Mouse (Mus musculus) intestine, embryonic 16.5 days (tissue): ENCODE measurements around the gene Dytn. TPM values are rescaled to one million over a fixed set of nuclear protein-coding genes. Genes with fewer than 3 reads are reported as not detected.

ENCODE experiments used
- ATAC-seq: fragments of 200-750 bp; cut with Nextera tagmentation; 2 replicates; pipeline ENCODE4 v1.8.0; 2017; ENCODE audit warnings: moderate TSS enrichment, moderate library complexity
- H3K27ac ChIP-seq: fragments of 300-500 bp; sonication (generic); 2 replicates; pipeline ENCODE4 v1.5.1; 2014; ENCODE audit warnings: mild to moderate bottlenecking, low read length
- H3K27me3 ChIP-seq: fragments of 300-500 bp; sonication (generic); replicated peaks from 2 replicates; pipeline ENCODE4 v1.6.1; 2014; ENCODE audit warnings: low read length, control low read depth, mixed read lengths; ENCODE audit not compliant: control insufficient read depth, insufficient read depth
- H3K36me3 ChIP-seq: fragments of 300-500 bp; sonication (generic); 2 replicates; pipeline ENCODE4 v1.6.1; 2014; ENCODE audit warnings: low read length, control low read depth; ENCODE audit not compliant: control insufficient read depth, insufficient read depth
- H3K4me1 ChIP-seq: fragments of 300-500 bp; sonication (generic); 2 replicates; pipeline ENCODE4 v1.6.1; 2014; ENCODE audit warnings: low read length, control low read depth, mixed read lengths; ENCODE audit not compliant: control insufficient read depth, insufficient read depth
- H3K4me2 ChIP-seq: fragments of 300-500 bp; sonication (generic); 2 replicates; pipeline ENCODE4 v1.6.1; 2014; ENCODE audit warnings: low read depth, low read length, control low read depth
- H3K4me3 ChIP-seq: fragments of 300-500 bp; sonication (generic); 2 replicates; pipeline ENCODE4 v1.5.1; 2014; ENCODE audit warnings: mild to moderate bottlenecking, low read length
- H3K9ac ChIP-seq: fragments of 300-500 bp; sonication (generic); 2 replicates; pipeline ENCODE4 v1.6.1; 2014; ENCODE audit warnings: low read depth, low read length
- H3K9me3 ChIP-seq: fragments of 300-500 bp; sonication (generic); 2 replicates; pipeline ENCODE4 v1.6.1; 2016; ENCODE audit warnings: low read length, control low read depth; ENCODE audit not compliant: control insufficient read depth
- WGBS: fragments of 180-500 bp; shearing (Covaris S2); extraction: QIAGEN DNeasy Blood & Tissue Kit; methylation state at CpG from one replicate; pipeline ENCODE4 v1.1.7; 2014; 5-methylcytosine and 5-hydroxymethylcytosine counted together
- polyA plus RNA-seq: library from polyadenylated mRNA; unstranded; fragments of >200 nt; fragmentation: Nextera tagmentation; extraction: Ambion mirVana; gene quantifications from 2 replicates; pipeline ENCODE4 v1.2.1, GENCODE M21; 2015

Dytn gene
- not detected in 2 replicates for polyA plus RNA-seq

DNA sequence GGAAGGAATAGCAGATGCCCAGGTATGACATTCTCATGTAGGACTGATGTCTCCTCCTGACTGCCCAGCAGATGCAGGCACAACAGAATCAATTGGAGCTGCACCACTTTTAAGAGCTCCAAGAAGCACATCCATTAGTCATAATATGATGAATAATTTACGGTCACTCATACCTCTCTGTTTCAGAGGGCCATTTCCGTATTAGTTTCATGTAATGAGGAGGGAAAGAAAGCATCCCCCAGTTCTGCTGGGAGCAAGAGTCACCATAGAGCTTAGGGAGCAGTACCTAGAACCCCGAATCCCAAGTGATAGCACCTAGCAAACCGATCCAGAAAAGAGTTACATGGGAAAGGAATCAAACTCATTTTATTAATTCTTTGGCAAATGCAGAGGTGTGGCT lies at the start of gene Dytn:
Gene Dytn (minus strand): TSS at position 101 of the 400 bp plus-strand sequence.
- no peak within 1 kb of the TSS for H3K27ac ChIP-seq
- H3K27me3 ChIP-seq: no peaks in the 10 kb centered on the region; the same call in 1 of the 2 replicates
- H3K9ac ChIP-seq: no peak within 1 kb of the TSS
- no peak for ATAC-seq
- H3K4me2 ChIP-seq: no peak within 1 kb of the TSS
- H3K4me1 ChIP-seq: no peaks in the 10 kb centered on the region
- H3K9me3 ChIP-seq: no peaks in the 10 kb centered on the region
- no peaks in the 10 kb centered on the region for H3K36me3 ChIP-seq
- WGBS: 90% methylated on average over 4 of the region's 4 CpGs
- H3K4me3 ChIP-seq: no peak within 1 kb of the TSS

GRCm38 (mm10) chr1:63730240-63730771 lies 43.6 kb upstream of the Dytn start, which contains the start of the genes Mdh1b and Fastkd2:
Gene Mdh1b, minus strand, starts transcription at chr1:63730318.
Gene Fastkd2, plus strand, starts transcription at chr1:63730614.
- Histone ChIP-seq H3K4me3 (peak within 1 kb of the TSS; percentile 75), H3K9me3 (no peaks in the 10 kb centered on the region), H3K27ac (0 out of 2 replicates have a peak within 1 kb of the TSS, but pooled peaks have one; percentile 23), H3K9ac (peak within 1 kb of the TSS; percentile 70), H3K4me1 (peaks cover 15% of the 10 kb centered on the region), H3K4me2 (peak within 1 kb of the TSS; percentile 79), H3K36me3 (no peaks in the 10 kb centered on the region), H3K27me3 (0 out of 2 replicates have a peak, but pooled peaks cover 3% of the 10 kb centered on the region)
- ATAC-seq: peak; percentile 95
- under 1% methylated on average over 31 of the region's 31 CpGs for WGBS

- ATAC-seq: no peak; the same call in none of the 2 replicates
- H3K27me3 ChIP-seq: 0 out of 2 replicates have a peak, but pooled peaks cover 3% of the 10 kb centered on the region
- peaks cover 15% of the 10 kb centered on the region for H3K4me1 ChIP-seq
- H3K27ac ChIP-seq: no peak overlapping the region
- 50% methylated on average over 8 of the region's 8 CpGs for WGBS
- peak overlapping the region; percentile 55; the same call in 1 of the 2 replicates for H3K9ac ChIP-seq
- peak overlapping the region; percentile 79 for H3K4me2 ChIP-seq
- H3K36me3 ChIP-seq: no peaks in the 10 kb centered on the region
- no peaks in the 10 kb centered on the region for H3K9me3 ChIP-seq
- peak overlapping the region; percentile 75 for H3K4me3 ChIP-seq
Measured at GRCm38 (mm10) chr1:63729796-63730195, 43.1 kb upstream of the Dytn start.

- ATAC-seq: no peak
- Histone ChIP-seq H3K9me3 (no peaks in the 10 kb centered on the region), H3K36me3 (no peaks in the 10 kb centered on the region), H3K4me3 (no peak overlapping the region), H3K9ac (no peak overlapping the region), H3K4me2 (no peak overlapping the region), H3K27me3 (no peaks in the 10 kb centered on the region), H3K4me1 (no peaks in the 10 kb centered on the region), H3K27ac (no peak overlapping the region)
- 82% methylated on average over 7 of the region's 7 CpGs for WGBS
Measured at GRCm38 (mm10) chr1:63720161-63720560, 33.4 kb upstream of the Dytn start.

GRCm38 (mm10) chr1:63708876-63709275 lies 22.1 kb upstream of the Dytn start:
- no peaks in the 10 kb centered on the region for H3K4me1 ChIP-seq
- H3K9ac ChIP-seq: no peak overlapping the region
- no peaks in the 10 kb centered on the region for H3K36me3 ChIP-seq
- H3K4me2 ChIP-seq: no peak overlapping the region
- no peak for ATAC-seq
- H3K9me3 ChIP-seq: no peaks in the 10 kb centered on the region
- no peaks in the 10 kb centered on the region; the same call in 1 of the 2 replicates for H3K27me3 ChIP-seq
- WGBS: 60% methylated on average over 3 of the region's 3 CpGs
- H3K4me3 ChIP-seq: no peak overlapping the region
- no peak overlapping the region for H3K27ac ChIP-seq

GRCm38 (mm10) chr1:63705733-63706132 lies 19.0 kb upstream of the Dytn start:
- Histone ChIP-seq H3K4me2 (no peak overlapping the region), H3K4me1 (no peaks in the 10 kb centered on the region), H3K4me3 (no peak overlapping the region), H3K9me3 (no peaks in the 10 kb centered on the region), H3K36me3 (no peaks in the 10 kb centered on the region), H3K27me3 (no peaks in the 10 kb centered on the region), H3K27ac (no peak overlapping the region), H3K9ac (no peak overlapping the region)
- 55% methylated on average over 5 of the region's 5 CpGs for WGBS
- no peak for ATAC-seq

GRCm38 (mm10) chr1:63696861-63697260 lies 10.1 kb upstream of the Dytn start:
- Histone ChIP-seq H3K4me1 (no peaks in the 10 kb centered on the region), H3K36me3 (no peaks in the 10 kb centered on the region), H3K4me2 (no peak overlapping the region), H3K4me3 (no peak overlapping the region), H3K9ac (no peak overlapping the region), H3K27ac (no peak overlapping the region), H3K27me3 (no peaks in the 10 kb centered on the region), H3K9me3 (no peaks in the 10 kb centered on the region)
- WGBS: 79% methylated on average over 3 of the region's 3 CpGs
- no peak for ATAC-seq

DNA sequence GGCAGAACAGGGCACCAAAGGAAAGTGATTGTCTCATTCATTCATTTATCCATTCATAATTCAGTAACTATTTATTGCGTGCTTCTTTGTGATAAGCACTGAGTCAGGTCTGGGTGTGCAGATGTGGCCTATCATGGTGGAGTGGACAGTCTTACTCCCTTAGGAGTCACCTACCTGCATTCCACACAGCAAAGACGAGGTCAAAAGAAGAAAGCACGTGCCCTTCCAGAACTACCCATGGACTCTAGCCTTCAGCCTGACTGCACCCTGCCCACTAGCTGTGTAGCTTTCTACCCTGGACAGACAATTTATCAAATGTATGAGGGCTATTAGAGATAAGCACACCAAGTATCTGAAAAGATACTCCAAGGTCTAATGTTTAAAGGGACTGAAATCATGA lies 10.8 kb downstream of the Dytn start:
- no peaks in the 10 kb centered on the region for H3K4me1 ChIP-seq
- no peak overlapping the region for H3K9ac ChIP-seq
- WGBS: 71% methylated on average over 3 of the region's 3 CpGs
- no peak overlapping the region for H3K4me3 ChIP-seq
- peak; percentile 75 for ATAC-seq
- H3K27ac ChIP-seq: no peak overlapping the region
- no peaks in the 10 kb centered on the region for H3K27me3 ChIP-seq
- no peaks in the 10 kb centered on the region for H3K36me3 ChIP-seq
- H3K4me2 ChIP-seq: no peak overlapping the region
- H3K9me3 ChIP-seq: no peaks in the 10 kb centered on the region

DNA sequence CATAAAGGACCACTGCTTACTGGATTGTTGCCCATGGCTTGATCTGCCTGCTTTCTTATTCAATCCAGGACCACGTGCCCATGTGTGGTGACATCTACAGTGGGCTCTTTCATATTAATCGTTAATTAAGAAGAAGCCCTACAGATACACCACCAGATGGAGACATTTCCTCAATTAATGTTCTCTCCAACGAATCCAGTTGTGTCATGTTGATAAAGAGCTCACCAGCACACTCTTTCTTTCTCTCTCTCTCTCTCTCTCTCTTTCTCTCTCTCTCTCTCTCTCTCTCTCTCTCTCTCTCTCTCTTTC lies 17.9 kb downstream of the Dytn start:
- Histone ChIP-seq H3K27me3 (no peaks in the 10 kb centered on the region), H3K4me2 (0 out of 2 replicates have a peak overlapping the region, but pooled peaks have one; percentile 30), H3K36me3 (no peaks in the 10 kb centered on the region), H3K27ac (no peak overlapping the region), H3K9ac (no peak overlapping the region), H3K4me3 (no peak overlapping the region), H3K4me1 (no peaks in the 10 kb centered on the region), H3K9me3 (no peaks in the 10 kb centered on the region)
- 4% methylated on average over 3 of the region's 3 CpGs for WGBS
- ATAC-seq: no peak
